Mouse (Mus musculus): ENCODE measurements at regions not wholly inside any gene's neighbourhood (a gene's known extent, or its start where the extent isn't known, plus 50 kb on each side); places are given as distances from the start of the nearest gene placed in this dataset.

DNA sequence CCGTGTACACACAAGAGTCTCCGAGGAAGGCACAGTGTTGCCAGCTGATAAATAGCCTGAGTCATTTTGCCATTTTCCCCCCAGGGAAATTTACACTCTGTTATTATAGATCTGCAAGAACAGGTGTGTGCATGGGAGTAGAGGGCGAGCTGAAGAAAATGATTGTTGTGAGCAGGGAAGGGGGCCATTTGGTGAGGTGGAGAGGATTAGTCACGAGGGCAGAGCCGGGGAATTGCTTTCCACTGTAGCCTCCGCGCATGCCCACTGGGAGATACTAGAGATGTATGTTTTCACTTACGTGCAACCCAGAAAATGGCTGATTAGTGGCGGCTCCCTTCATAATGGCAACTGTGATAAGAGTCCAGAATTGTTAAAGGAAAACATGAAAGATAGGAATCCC, 185.3 kb upstream of the Krr1 start:
- peaks cover 43% of the 10 kb centered on the region for H3K4me1 ChIP-seq
- H3K36me3 ChIP-seq: no peaks in the 10 kb centered on the region
- H3K27me3 ChIP-seq: no peaks in the 10 kb centered on the region
- 40% methylated on average over 9 of the region's 9 CpGs for WGBS
- ATAC-seq (ENCODE audit: low FRiP score, low read depth): no peak
- H3K27ac ChIP-seq: 0 out of 2 replicates have a peak overlapping the region, but pooled peaks have one; percentile 10
- H3K4me3 ChIP-seq: no peak overlapping the region
- no peak overlapping the region for H3K4me2 ChIP-seq (replicated peaks)
- H3K9ac ChIP-seq: no peak overlapping the region
- no peaks in the 10 kb centered on the region for H3K9me3 ChIP-seq

DNA sequence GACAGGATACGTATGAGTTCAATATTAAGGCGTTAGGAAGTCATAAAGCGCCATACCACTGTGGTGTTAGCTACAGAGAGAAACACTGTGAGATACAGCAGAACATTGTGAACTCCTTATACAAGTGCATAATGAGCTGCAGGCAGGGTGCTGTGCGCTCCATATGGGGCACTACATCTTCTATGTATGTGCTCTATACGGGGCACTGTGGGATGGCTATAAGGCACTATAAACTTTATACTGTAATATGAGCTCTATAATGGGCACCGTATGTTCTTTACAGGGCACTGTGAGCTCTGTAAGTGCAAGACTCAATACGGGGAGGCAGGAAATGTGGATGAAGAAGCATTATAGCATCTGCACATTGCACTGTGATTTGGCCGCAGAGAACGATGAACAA, 183.2 kb upstream of the Krr1 start:
- no peak overlapping the region for H3K4me2 ChIP-seq (replicated peaks)
- no peak overlapping the region for H3K27ac ChIP-seq
- WGBS: 34% methylated on average over 9 of the region's 9 CpGs
- ATAC-seq (ENCODE audit: low FRiP score, low read depth): peak; percentile 84
- no peaks in the 10 kb centered on the region for H3K36me3 ChIP-seq
- H3K9me3 ChIP-seq: no peaks in the 10 kb centered on the region
- H3K27me3 ChIP-seq: no peaks in the 10 kb centered on the region
- no peak overlapping the region for H3K9ac ChIP-seq
- H3K4me3 ChIP-seq: no peak overlapping the region
- peaks cover 29% of the 10 kb centered on the region for H3K4me1 ChIP-seq

DNA sequence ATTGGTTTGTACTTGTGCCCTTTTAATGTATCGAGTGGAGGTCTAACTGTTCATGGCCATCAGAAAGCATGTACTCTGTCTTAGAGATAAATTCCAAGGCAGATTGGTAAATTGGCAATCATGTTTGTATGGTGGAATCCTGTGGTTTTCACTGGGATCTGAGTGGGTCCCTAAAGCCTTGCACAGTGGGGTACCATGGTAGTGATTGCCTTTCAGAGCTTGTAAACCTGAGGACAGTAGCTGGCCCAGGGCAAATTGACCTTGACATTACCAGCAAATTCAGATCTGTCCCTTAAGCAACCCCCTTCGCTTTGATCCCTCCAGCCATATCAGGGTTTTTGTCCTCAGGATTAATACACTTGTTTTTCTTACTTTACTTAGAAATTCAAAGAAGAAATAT, 181.6 kb upstream of the Krr1 start:
- WGBS: 88% methylated on average over 2 of the region's 2 CpGs
- H3K9ac ChIP-seq: no peak overlapping the region
- H3K27me3 ChIP-seq: no peaks in the 10 kb centered on the region
- peaks cover 33% of the 10 kb centered on the region for H3K4me1 ChIP-seq
- ATAC-seq (ENCODE audit: low FRiP score, low read depth): no peak
- no peaks in the 10 kb centered on the region for H3K36me3 ChIP-seq
- no peak overlapping the region for H3K4me2 ChIP-seq (replicated peaks)
- no peak overlapping the region for H3K27ac ChIP-seq
- H3K4me3 ChIP-seq: no peak overlapping the region
- H3K9me3 ChIP-seq: no peaks in the 10 kb centered on the region

DNA sequence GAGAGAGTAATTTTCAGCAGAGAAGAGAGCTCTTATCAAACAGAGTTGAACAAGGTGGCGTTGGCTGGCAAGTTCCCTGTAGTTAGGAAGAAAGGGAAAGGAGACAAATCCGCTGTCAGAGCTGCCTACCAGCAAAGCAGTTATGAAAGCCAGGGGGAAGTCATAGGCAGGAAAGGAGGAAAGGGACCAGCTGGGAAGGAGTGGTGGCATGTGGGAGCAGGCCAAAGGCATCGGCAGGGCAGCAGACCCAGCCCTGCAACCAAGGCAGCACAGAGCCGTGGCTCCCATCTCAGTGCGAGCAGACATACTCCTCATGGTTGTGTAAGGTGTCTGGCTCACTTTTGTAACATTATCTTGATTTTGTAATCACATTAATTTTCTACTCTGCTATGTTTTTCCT, 177.4 kb upstream of the Krr1 start:
- no peak overlapping the region for H3K4me3 ChIP-seq
- ATAC-seq (ENCODE audit: low FRiP score, low read depth): no peak
- no peaks in the 10 kb centered on the region for H3K36me3 ChIP-seq
- H3K27me3 ChIP-seq: no peaks in the 10 kb centered on the region
- H3K27ac ChIP-seq: no peak overlapping the region
- 84% methylated on average over 5 of the region's 5 CpGs for WGBS
- H3K4me1 ChIP-seq: peaks cover 12% of the 10 kb centered on the region
- H3K9me3 ChIP-seq: no peaks in the 10 kb centered on the region
- no peak overlapping the region for H3K4me2 ChIP-seq (replicated peaks)
- H3K9ac ChIP-seq: no peak overlapping the region

DNA sequence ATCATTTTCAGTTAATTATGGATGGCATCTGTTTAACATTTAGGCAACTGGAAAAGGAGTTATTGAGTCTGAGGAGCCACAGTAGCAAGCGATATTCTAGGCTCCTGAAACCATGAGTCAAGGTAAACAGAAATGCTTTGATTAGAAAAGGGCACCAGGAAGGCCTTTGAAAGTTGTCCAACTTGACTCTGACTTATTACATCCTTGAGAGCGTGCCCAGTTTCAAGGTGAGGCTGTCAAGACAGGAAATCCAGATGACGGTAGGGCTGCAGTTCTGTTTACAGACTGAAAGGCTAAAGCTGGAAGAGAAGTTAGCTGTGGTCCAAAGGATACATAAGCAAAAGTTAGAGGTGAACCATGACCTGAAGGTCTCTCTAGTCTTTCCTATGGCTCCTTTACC, 176.7 kb upstream of the Krr1 start:
- H3K27ac ChIP-seq: no peak overlapping the region
- H3K4me3 ChIP-seq: no peak overlapping the region
- no peak overlapping the region for H3K4me2 ChIP-seq (replicated peaks)
- no peak for ATAC-seq (ENCODE audit: low FRiP score, low read depth)
- peaks cover 18% of the 10 kb centered on the region for H3K4me1 ChIP-seq
- 41% methylated on average over 3 of the region's 3 CpGs for WGBS
- H3K27me3 ChIP-seq: no peaks in the 10 kb centered on the region; the same call in 1 of the 2 replicates
- H3K9me3 ChIP-seq: no peaks in the 10 kb centered on the region
- no peaks in the 10 kb centered on the region for H3K36me3 ChIP-seq
- H3K9ac ChIP-seq: no peak overlapping the region

DNA sequence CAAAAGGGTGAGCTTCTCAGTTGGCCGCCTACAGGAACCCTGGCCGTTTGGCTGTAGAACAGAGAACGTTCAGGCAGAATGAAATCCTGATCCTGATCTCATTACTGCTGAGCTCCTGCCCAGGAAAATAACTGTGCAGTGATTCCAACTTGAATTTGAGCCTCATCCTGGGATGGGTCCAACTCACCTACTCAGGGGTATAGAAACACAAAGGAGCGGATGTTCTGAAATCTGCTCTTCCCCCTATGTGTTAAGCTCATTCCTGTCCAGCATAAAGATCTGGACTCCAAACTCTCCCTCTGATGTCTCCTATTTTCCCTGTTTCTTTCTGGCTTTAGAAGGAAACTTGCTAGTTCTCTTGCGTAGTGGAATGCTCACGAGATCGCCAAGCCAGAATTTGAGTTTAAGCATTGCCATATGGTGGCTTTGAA, 173.6 kb upstream of the Krr1 start:
- WGBS: 58% methylated on average over 7 of the region's 7 CpGs
- Histone ChIP-seq H3K27ac (no peak overlapping the region), H3K9me3 (no peaks in the 10 kb centered on the region), H3K27me3 (no peaks in the 10 kb centered on the region; the same call in 1 of the 2 replicates), H3K36me3 (no peaks in the 10 kb centered on the region), H3K4me2 (replicated peaks) (no peak overlapping the region), H3K4me3 (no peak overlapping the region), H3K4me1 (peaks cover 43% of the 10 kb centered on the region), H3K9ac (no peak overlapping the region)
- peak; percentile 73; the same call in 1 of the 2 replicates for ATAC-seq (ENCODE audit: low FRiP score, low read depth)

DNA sequence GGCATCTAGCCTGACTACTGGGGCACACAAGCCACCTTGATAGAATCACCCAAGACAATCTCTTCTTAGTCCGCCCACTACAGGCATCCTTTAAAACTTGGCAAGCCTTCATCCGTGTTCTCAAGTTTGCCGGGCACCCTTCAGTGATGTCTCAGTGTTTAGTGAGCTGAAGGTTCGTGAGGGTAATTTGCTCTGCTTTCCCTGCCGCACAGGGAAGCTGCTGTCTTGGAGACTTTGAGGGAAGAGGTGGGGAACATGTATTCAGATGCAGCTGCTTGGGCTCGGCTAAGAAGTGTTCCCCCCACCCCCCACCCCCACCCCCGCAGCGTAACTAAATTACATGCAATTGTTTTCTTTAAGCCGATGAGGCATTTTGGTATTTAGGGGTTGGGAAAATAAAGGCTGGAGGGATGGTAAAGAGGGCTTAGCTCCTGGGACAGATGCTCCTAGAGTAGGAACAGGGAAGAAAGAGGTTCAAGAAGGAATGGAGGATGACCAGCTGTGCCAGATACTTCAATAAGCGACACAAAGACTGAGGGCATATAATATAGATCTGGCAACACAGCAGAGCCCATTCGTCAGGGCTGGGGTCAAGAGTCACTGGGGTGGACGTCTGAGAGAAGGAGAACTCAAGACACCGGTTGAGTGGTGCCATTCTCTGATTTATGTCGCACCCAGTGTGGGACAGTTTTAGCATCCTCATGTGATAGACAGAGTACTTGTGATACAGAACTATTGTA, 172.4 kb upstream of the Krr1 start:
- no peaks in the 10 kb centered on the region; the same call in 1 of the 2 replicates for H3K27me3 ChIP-seq
- H3K9ac ChIP-seq: no peak overlapping the region
- 53% methylated on average over 14 of the region's 14 CpGs for WGBS
- H3K4me1 ChIP-seq: peaks cover 41% of the 10 kb centered on the region
- ATAC-seq (ENCODE audit: low FRiP score, low read depth): no peak
- H3K9me3 ChIP-seq: no peaks in the 10 kb centered on the region
- no peak overlapping the region; the same call in 1 of the 2 replicates for H3K27ac ChIP-seq
- H3K4me2 ChIP-seq (replicated peaks): no peak overlapping the region
- no peak overlapping the region for H3K4me3 ChIP-seq
- H3K36me3 ChIP-seq: no peaks in the 10 kb centered on the region

DNA sequence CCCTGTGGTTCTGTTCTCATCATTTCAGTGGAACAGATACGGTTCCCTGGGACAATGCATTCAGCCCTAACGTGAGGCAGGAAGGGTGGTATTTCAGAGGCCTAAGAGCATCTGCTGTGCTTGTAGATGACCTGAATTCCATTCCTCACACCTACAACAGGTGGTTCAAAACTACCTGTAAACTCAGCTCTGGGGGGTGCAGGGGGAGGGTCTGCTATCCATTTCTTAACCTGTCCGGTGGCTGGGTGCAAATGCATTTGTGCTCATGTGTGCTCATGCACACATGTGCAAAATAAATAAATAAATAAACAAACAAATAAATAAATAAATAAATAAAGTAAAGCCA, 171.9 kb upstream of the Krr1 start:
- Histone ChIP-seq H3K9me3 (no peaks in the 10 kb centered on the region), H3K36me3 (no peaks in the 10 kb centered on the region), H3K4me2 (replicated peaks) (no peak overlapping the region), H3K4me3 (no peak overlapping the region), H3K9ac (no peak overlapping the region), H3K27ac (no peak overlapping the region), H3K27me3 (no peaks in the 10 kb centered on the region; the same call in 1 of the 2 replicates), H3K4me1 (peaks cover 37% of the 10 kb centered on the region)
- WGBS: 85% methylated on average over 3 of the region's 3 CpGs
- ATAC-seq (ENCODE audit: low FRiP score, low read depth): no peak

DNA sequence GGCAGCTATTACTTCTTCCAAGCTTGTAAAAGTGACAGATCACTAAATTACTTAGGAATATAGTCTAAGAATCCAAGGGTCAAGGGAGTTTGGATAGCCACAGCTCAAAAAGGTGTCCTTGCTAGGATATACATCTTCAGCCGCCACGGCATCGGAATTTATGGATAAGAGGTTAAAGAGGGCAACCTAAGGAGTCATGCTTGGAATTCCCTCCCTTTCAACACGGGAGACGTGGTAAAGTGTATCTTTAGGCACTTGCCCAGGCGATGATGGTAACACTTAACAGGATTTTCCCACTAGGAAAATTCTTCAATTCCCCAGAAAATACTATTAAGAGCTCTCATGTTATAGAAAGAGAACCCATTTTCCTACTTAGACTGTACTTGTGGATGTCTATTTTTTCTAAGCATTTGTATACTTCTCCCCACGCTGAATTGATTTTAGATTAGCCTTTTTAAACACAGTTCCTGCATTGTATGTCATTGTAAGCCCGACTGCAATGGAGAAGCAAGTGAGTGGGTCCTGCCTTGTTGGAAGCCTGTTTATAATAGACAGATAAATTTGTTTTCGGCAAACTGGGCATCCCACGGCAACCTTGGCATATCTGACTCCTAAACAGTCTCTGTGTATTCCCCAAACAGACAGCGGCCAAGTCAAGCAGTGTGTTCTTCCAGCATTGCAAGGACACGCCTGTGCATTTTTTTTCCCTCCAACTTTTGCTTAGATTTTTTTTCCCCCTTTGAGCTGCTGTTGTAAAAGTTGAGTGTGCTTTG, 171.3 kb upstream of the Krr1 start:
- Histone ChIP-seq H3K9ac (no peak overlapping the region), H3K4me1 (peaks cover 37% of the 10 kb centered on the region), H3K27me3 (no peaks in the 10 kb centered on the region; the same call in 1 of the 2 replicates), H3K27ac (no peak overlapping the region), H3K4me2 (replicated peaks) (peak overlapping the region; percentile 15; the same call in 1 of the 2 replicates), H3K36me3 (no peaks in the 10 kb centered on the region), H3K4me3 (no peak overlapping the region), H3K9me3 (no peaks in the 10 kb centered on the region)
- 33% methylated on average over 12 of the region's 12 CpGs for WGBS
- peak; percentile 32 for ATAC-seq (ENCODE audit: low FRiP score, low read depth)

DNA sequence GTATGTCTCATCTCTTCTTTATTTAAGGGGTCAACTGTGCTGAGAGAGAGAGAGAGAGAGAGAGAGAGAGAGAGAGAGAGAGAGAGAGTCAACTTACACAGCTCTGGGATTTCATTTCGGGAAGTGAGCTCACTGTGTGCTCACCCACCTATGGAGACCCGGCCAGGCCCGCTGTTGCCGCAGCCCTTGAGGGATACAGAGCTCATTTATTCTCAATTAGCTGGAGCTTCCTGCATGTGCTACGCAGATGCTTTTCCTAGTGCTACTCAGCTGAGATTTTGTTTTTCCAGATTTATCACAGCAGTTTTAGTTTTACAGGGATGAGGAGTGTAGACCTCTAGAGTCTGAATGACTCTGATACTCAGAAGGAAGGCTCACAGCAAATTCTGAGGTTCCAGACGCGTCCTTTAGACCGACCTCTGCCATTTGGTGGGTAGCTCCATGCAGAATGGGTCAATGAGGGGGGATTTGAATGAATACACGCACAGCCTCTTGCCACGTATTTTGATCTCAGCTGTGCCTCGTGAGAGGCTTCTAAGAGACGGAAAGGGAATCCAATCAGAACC, 170.6 kb upstream of the Krr1 start:
- peak; percentile 80 for ATAC-seq (ENCODE audit: low FRiP score, low read depth)
- no peak overlapping the region for H3K4me3 ChIP-seq
- WGBS: 13% methylated on average over 12 of the region's 12 CpGs
- H3K4me2 ChIP-seq (replicated peaks): peak overlapping the region; percentile 15; the same call in 1 of the 2 replicates
- H3K36me3 ChIP-seq: no peaks in the 10 kb centered on the region
- H3K27me3 ChIP-seq: no peaks in the 10 kb centered on the region; the same call in 1 of the 2 replicates
- H3K27ac ChIP-seq: peak overlapping the region; percentile 40; the same call in 1 of the 2 replicates
- peaks cover 37% of the 10 kb centered on the region for H3K4me1 ChIP-seq
- no peak overlapping the region for H3K9ac ChIP-seq
- H3K9me3 ChIP-seq: no peaks in the 10 kb centered on the region

DNA sequence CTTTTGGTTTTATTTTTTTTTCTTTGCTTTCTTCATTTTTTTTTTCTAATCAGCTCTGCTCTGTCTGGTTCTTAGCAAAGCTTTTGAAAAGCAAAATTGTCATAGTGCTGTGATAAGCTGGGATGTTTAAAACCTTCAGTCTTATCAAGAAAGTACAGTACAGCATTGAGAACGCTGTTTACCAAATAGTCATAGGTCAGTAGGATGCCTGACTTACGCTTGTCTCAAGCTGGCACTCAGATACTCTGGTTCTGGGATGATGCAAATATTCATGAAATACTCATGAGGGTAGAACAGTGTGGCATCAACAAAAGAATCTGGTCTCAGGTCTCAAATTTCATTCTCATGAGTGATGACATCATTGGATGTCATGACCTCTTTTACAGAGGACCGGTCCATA, 166.1 kb upstream of the Krr1 start:
- 84% methylated on average over 3 of the region's 3 CpGs for WGBS
- no peaks in the 10 kb centered on the region for H3K36me3 ChIP-seq
- H3K27me3 ChIP-seq: no peaks in the 10 kb centered on the region
- no peak overlapping the region for H3K27ac ChIP-seq
- no peak for ATAC-seq (ENCODE audit: low FRiP score, low read depth)
- peaks cover 19% of the 10 kb centered on the region for H3K4me1 ChIP-seq
- no peak overlapping the region for H3K4me3 ChIP-seq
- H3K9me3 ChIP-seq: no peaks in the 10 kb centered on the region
- no peak overlapping the region for H3K9ac ChIP-seq
- H3K4me2 ChIP-seq (replicated peaks): no peak overlapping the region

DNA sequence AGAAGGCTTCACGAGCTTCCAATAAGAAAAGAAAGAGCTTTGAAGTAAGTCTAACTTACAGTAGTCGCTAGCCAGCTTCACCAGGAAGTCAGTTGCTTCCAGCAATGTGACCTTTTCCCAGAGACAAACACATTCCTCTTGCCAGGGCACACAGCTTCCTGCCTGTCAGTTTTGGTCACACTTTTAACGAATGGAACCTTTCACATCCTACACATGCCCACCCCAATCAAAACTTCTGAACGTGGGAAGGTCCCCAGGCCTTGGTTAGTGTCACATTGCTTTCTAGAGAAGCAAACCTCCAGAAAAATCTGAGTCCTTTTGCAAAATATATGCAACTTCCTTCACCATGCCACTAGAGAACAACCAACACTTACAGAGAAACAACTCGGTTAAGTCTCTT, 165.5 kb upstream of the Krr1 start:
- Histone ChIP-seq H3K27me3 (no peaks in the 10 kb centered on the region), H3K9ac (no peak overlapping the region), H3K36me3 (no peaks in the 10 kb centered on the region), H3K4me2 (replicated peaks) (no peak overlapping the region), H3K27ac (peak overlapping the region; percentile 15; the same call in 1 of the 2 replicates), H3K9me3 (no peaks in the 10 kb centered on the region), H3K4me1 (peaks cover 13% of the 10 kb centered on the region), H3K4me3 (no peak overlapping the region)
- WGBS: 48% methylated on average over 5 of the region's 5 CpGs
- ATAC-seq (ENCODE audit: low FRiP score, low read depth): no peak

All from limb, embryonic 13.5 days (tissue).